ENCODE assay signal across 29 mouse cellular contexts in the genomic region with DNA sequence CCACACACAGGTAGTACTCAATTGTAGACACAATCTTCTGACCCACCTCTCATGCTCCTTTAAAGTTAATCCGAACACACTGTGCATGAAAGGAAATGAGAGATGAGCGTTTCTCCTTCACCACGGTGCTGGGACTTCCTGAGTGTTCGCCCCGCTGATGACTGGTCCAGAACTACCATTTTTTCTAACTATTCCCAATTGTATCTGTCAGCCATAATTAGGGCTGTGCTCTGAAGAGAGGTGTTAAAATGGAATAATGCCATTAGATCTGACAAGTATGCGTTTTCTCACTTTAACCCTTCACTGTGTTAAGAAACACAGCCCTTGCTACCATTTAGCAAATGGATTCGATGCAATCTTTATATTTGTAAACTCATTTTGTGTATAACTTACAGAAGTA. TPM values are rescaled to one million over a fixed set of nuclear protein-coding genes. Genes with fewer than 3 reads are reported as not detected.
A peak's percentile ranks its signal among the peaks of the same experiment; 100 is the strongest.
DNase-seq lines count a peak whose midpoint lies in the region; ATAC-seq and TF ChIP-seq lines count a peak whose summit lies in the region.
"Had no signal": no experiment of that assay in that cellular context is flagged by ENCODE, and none has a peak within 500 bp of the region (broad histone marks: within the 10 kb centered on the region; RNA-seq: fewer than 3 reads in every experiment).

No protein-coding gene starts in this region.

- TF ChIP-seq CTCF in heart, adult 2 months (IDR thresholded peaks at IDR 0.05): no peak

- TF ChIP-seq POLR2A in heart, adult 2 months (IDR thresholded peaks at IDR 0.05; ENCODE audit: insufficient read depth, low read depth, low read length): no peak

- intact Hi-C loops in heart, adult 2 months (cut with DNase I): no loop called here

- ATAC-seq in forebrain, embryonic 14.5 days: peak; percentile 20; the same call in 1 of the 2 replicates
- no peak for ATAC-seq in forebrain, embryonic 11.5 days (replicated peaks; ENCODE audit: low FRiP score)
- ATAC-seq: hindbrain, embryonic 16.5 days; intestine, embryonic 15.5 days; Patski had no signal

- no peaks in the 10 kb centered on the region for H3K36me3 ChIP-seq in forebrain, embryonic 14.5 days (ENCODE audit: control insufficient read depth, insufficient read depth, low read length)
- no peaks in the 10 kb centered on the region for H3K36me3 ChIP-seq in forebrain, embryonic 11.5 days (ENCODE audit: control insufficient read depth, insufficient read depth, low read length)
- no peaks in the 10 kb centered on the region; the same call in 1 of the 2 replicates for H3K36me3 ChIP-seq in heart, adult 2 months (ENCODE audit: control insufficient read depth, insufficient read depth, low read length)
- H3K36me3 ChIP-seq: embryonic facial prominence, embryonic 12.5 days; embryonic facial prominence, embryonic 15.5 days; heart, embryonic 12.5 days; heart, embryonic 15.5 days; hindbrain, embryonic 10.5 days; hindbrain, embryonic 13.5 days; intestine, embryonic 15.5 days had no signal

- no peak overlapping the region for H3K27ac ChIP-seq in forebrain, embryonic 14.5 days (ENCODE audit: low read depth, low read length)
- no peak overlapping the region for H3K27ac ChIP-seq in forebrain, embryonic 11.5 days (ENCODE audit: low read depth, low read length)
- no peak overlapping the region for H3K27ac ChIP-seq in heart, adult 2 months
- H3K27ac ChIP-seq: embryonic facial prominence, embryonic 12.5 days; embryonic facial prominence, embryonic 15.5 days; heart, embryonic 15.5 days; hindbrain, embryonic 10.5 days; hindbrain, embryonic 13.5 days; intestine, embryonic 15.5 days had no signal

- no peaks in the 10 kb centered on the region for H3K9me3 ChIP-seq in forebrain, embryonic 14.5 days (replicated peaks; ENCODE audit: control insufficient read depth, low read length)
- no peaks in the 10 kb centered on the region for H3K9me3 ChIP-seq in forebrain, embryonic 11.5 days (ENCODE audit: control insufficient read depth, low read length)
- H3K9me3 ChIP-seq: embryonic facial prominence, embryonic 12.5 days; embryonic facial prominence, embryonic 15.5 days; G1E; heart, embryonic 12.5 days; heart, embryonic 15.5 days; hindbrain, embryonic 10.5 days; hindbrain, embryonic 13.5 days; intestine, embryonic 15.5 days had no signal

- no peaks in the 10 kb centered on the region for H3K4me1 ChIP-seq in forebrain, embryonic 14.5 days (ENCODE audit: control insufficient read depth, insufficient read depth, low read length)
- H3K4me1 ChIP-seq in forebrain, embryonic 11.5 days (replicated peaks; ENCODE audit: control insufficient read depth, insufficient read depth, low read length): 0 out of 2 replicates have a peak, but pooled peaks cover 2% of the 10 kb centered on the region
- H3K4me1 ChIP-seq in heart, adult 2 months (ENCODE audit: control insufficient read depth, insufficient read depth, low read length): peaks cover 2% of the 10 kb centered on the region
- H3K4me1 ChIP-seq: embryonic facial prominence, embryonic 15.5 days; heart, embryonic 15.5 days; hindbrain, embryonic 10.5 days; hindbrain, embryonic 13.5 days; intestine, embryonic 15.5 days had no signal

- peaks cover 2% of the 10 kb centered on the region; the same call in 1 of the 2 replicates for H3K79me2 ChIP-seq in heart, adult 2 months (replicated peaks; ENCODE audit: control insufficient read depth, insufficient read depth, low read length)

- DNase-seq in forebrain, embryonic 14.5 days (ENCODE audit: low spot score): peak; percentile 28
- no peak for DNase-seq in forebrain, embryonic 11.5 days (ENCODE audit: low spot score)
- DNase-seq in heart, adult 11 months: peak; percentile 39
- no peak for DNase-seq in heart, adult 2 months
- DNase-seq in retina, postnatal 1 day: peak; percentile 17
- DNase-seq in retina, embryonic 14.5 days (ENCODE audit: low spot score): no peak
- DNase-seq: adrenal gland, postnatal 10 days; adrenal gland, postnatal 36 days; B cell, adult 2 months; cerebellum, adult 11 months; cerebellum, adult 2 months; cerebellum, adult 9-11 months; cerebellum, postnatal 25 days; gastrocnemius, postnatal 10 days; gastrocnemius, postnatal 36 days; heart, postnatal 10 days; heart, postnatal 36 days; kidney, adult 11 months had no signal

- no peak overlapping the region for H3K9ac ChIP-seq in forebrain, embryonic 14.5 days (ENCODE audit: low read length)
- H3K9ac ChIP-seq in forebrain, embryonic 11.5 days (ENCODE audit: low read length): no peak overlapping the region
- H3K9ac ChIP-seq in heart, adult 2 months (ENCODE audit: low read depth, low read length): no peak overlapping the region
- H3K9ac ChIP-seq: embryonic facial prominence, embryonic 12.5 days; embryonic facial prominence, embryonic 15.5 days; heart, embryonic 12.5 days; heart, embryonic 15.5 days; hindbrain, embryonic 13.5 days; intestine, embryonic 15.5 days had no signal

- TF ChIP-seq EP300 in heart, adult 2 months (IDR thresholded peaks at IDR 0.05; ENCODE audit: insufficient read depth, low read depth, low read length): no peak

- 55% methylated on average over 7 of the region's 7 CpGs for WGBS in forebrain, embryonic 14.5 days
- 86% methylated on average over 7 of the region's 7 CpGs for WGBS in forebrain, embryonic 11.5 days
- WGBS in heart, adult 2 months: 63% methylated on average over 7 of the region's 7 CpGs

- no peak overlapping the region for H3K4me3 ChIP-seq in forebrain, embryonic 14.5 days (ENCODE audit: low read depth, low read length)
- H3K4me3 ChIP-seq in forebrain, embryonic 11.5 days (ENCODE audit: low read depth, low read length): no peak overlapping the region
- H3K4me3 ChIP-seq in heart, adult 2 months: no peak overlapping the region
- H3K4me3 ChIP-seq: embryonic facial prominence, embryonic 12.5 days; embryonic facial prominence, embryonic 15.5 days; heart, embryonic 12.5 days; heart, embryonic 15.5 days; hindbrain, embryonic 10.5 days; hindbrain, embryonic 13.5 days; intestine, embryonic 15.5 days had no signal

- no peak overlapping the region for H3K4me2 ChIP-seq in forebrain, embryonic 14.5 days (ENCODE audit: low read length)
- no peak overlapping the region for H3K4me2 ChIP-seq in forebrain, embryonic 11.5 days (ENCODE audit: low read depth, low read length, severe bottlenecking)
- H3K4me2 ChIP-seq: embryonic facial prominence, embryonic 12.5 days; embryonic facial prominence, embryonic 15.5 days; heart, embryonic 12.5 days; heart, embryonic 15.5 days; hindbrain, embryonic 13.5 days; intestine, embryonic 15.5 days had no signal

- no peaks in the 10 kb centered on the region for H3K27me3 ChIP-seq in forebrain, embryonic 14.5 days (replicated peaks; ENCODE audit: control insufficient read depth, insufficient read depth, low read length)
- no peaks in the 10 kb centered on the region for H3K27me3 ChIP-seq in forebrain, embryonic 11.5 days (ENCODE audit: control insufficient read depth, insufficient read depth, low read length)
- H3K27me3 ChIP-seq in heart, adult 2 months (ENCODE audit: control insufficient read depth, insufficient read depth, low read length): no peaks in the 10 kb centered on the region
- H3K27me3 ChIP-seq: CH12.LX; embryonic facial prominence, embryonic 12.5 days; embryonic facial prominence, embryonic 15.5 days; heart, embryonic 12.5 days; heart, embryonic 15.5 days; hindbrain, embryonic 13.5 days; intestine, embryonic 15.5 days; Patski had no signal

RNA-seq across cellular contexts. Expression of gene Taf3, which starts 18.6 kb away (rescaled TPM):
- polyA plus RNA-seq in forebrain, embryonic 14.5 days (2014; fragmentation: Nextera tagmentation; extraction: Ambion mirVana): 10.9 and 13.2 TPM in 2 replicates
- polyA plus RNA-seq in forebrain, embryonic 11.5 days (2014; fragmentation: Nextera tagmentation; extraction: Ambion mirVana): 18.8 and 19.4 TPM in 2 replicates
- total RNA-seq in heart, adult 2 months (2021): 1 to 10 TPM; 8.2 to 8.6 TPM
- 3.0 and 4.3 TPM in 2 replicates for polyA plus RNA-seq in heart, adult 2 months (2012; rRNA removed)

RNA-seq across cellular contexts. Expression of gene Atp5c1, which starts 50.6 kb away (rescaled TPM):
- 639 and 699 TPM in 2 replicates for polyA plus RNA-seq in forebrain, embryonic 14.5 days (2014; fragmentation: Nextera tagmentation; extraction: Ambion mirVana)
- polyA plus RNA-seq in forebrain, embryonic 11.5 days (2014; fragmentation: Nextera tagmentation; extraction: Ambion mirVana): 474 and 504 TPM in 2 replicates
- total RNA-seq in heart, adult 2 months (2021): 1,000 to 10,000 TPM; 1,340 to 1,622 TPM
- polyA plus RNA-seq in heart, adult 2 months (2012; rRNA removed): 1,558 and 2,463 TPM in 2 replicates

RNA-seq across cellular contexts. Expression of gene Kin, which starts 50.6 kb away (rescaled TPM):
- polyA plus RNA-seq in forebrain, embryonic 14.5 days (2014; fragmentation: Nextera tagmentation; extraction: Ambion mirVana): 36.7 and 39.5 TPM in 2 replicates
- 40.2 and 40.4 TPM in 2 replicates for polyA plus RNA-seq in forebrain, embryonic 11.5 days (2014; fragmentation: Nextera tagmentation; extraction: Ambion mirVana)
- 1 to 10 TPM; 6.5 to 7.7 TPM for total RNA-seq in heart, adult 2 months (2021)
- 3.8 and 4.9 TPM in 2 replicates for polyA plus RNA-seq in heart, adult 2 months (2012; rRNA removed)

Comparison
In these comparisons a context has a peak if more than half of its experiments do, and no peak if none do; other contexts are left out.
1. DNase-seq: peak in forebrain, embryonic 14.5 days (single experiment), heart, adult 11 months (single experiment) and retina, postnatal 1 day (single experiment); none in forebrain, embryonic 11.5 days (single experiment), heart, adult 2 months (0 of 2) and retina, embryonic 14.5 days (single experiment).